Mouse (Mus musculus) megakaryocyte, embryonic 14.5 days (primary cell): ENCODE results near the gene Fcgrt. TPM values are rescaled to one million over a fixed set of nuclear protein-coding genes. Genes with fewer than 3 reads are reported as not detected.
"Not testable (repeated sequence)": the region's sequence is repeated elsewhere in the genome, so short reads cannot be mapped to it uniquely, and the experiment has no call there.

ENCODE experiments used
- H3K27me3 ChIP-seq: replicated peaks from 2 replicates; pipeline ENCODE3; 2012; ENCODE audit warnings: inconsistent platforms
- H3K36me3 ChIP-seq: replicated peaks from 2 replicates; pipeline ENCODE3; 2012; ENCODE audit warnings: low read length, inconsistent platforms, mixed read lengths
- H3K4me1 ChIP-seq: 2 replicates; pipeline ENCODE4 v1.6.1; 2012; ENCODE audit warnings: inconsistent platforms
- H3K4me3 ChIP-seq: replicated peaks from 2 replicates; pipeline ENCODE3; 2012; ENCODE audit warnings: moderate library complexity, mild to moderate bottlenecking, inconsistent platforms
- H3K9me3 ChIP-seq: 2 replicates; pipeline ENCODE4 v1.6.1; 2012; ENCODE audit warnings: inconsistent platforms
- FLI1 ChIP-seq: IDR thresholded peaks from 2 replicates; pipeline ENCODE4 v1.6.1; 2012; ENCODE audit warnings: low read length, inconsistent platforms, mixed read lengths
- GATA1 ChIP-seq: IDR thresholded peaks from 3 replicates; pipeline ENCODE4 v1.6.1; 2012; ENCODE audit warnings: mixed read lengths, low read length, inconsistent platforms, borderline replicate concordance
- polyA plus RNA-seq: library from polyadenylated mRNA; stranded (reverse); fragments of >175 nt; gene quantifications from 2 replicates; pipeline ENCODE4 v1.2.3, GENCODE M21; 2012; ENCODE audit warnings: low replicate concordance; ENCODE audit not compliant: insufficient read depth

Gene Fcgrt
- polyA plus RNA-seq, 1 experiment: 70.0 TPM

DNA sequence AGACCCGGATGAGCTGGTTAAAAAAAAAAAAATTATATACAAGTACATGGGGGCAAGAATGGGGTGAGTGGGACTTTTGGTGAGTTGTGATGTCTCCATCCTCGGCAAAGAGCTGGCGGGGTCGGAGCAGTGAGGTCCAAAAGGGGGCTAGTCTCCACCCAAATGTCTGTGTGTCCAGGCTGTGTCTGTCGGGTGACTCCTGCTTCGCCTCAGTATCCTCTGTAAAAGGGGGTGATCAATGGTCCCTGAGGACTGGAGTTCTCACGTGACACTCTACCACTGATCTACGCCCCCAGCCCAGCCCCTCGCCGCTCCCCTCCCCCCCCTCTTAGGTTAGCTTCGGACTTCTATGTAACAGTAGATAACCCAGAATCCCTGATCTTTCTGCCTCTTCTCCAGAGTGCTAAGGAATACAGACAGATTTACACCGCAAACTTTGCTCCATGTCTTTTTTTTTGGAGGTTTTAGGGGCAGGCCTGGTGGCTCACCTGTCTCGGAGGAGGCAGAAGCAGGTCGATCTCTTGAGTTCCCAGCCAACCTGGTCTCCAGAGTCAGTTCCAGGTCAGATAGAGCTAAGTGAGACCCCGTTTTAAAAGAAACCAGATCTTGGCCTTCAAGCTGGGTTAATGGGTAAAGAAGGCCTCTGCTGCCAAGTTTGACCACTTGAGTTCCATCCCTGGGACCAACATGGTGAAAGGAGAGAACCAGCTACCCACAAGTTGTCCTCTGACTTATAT is 26.3 kb upstream of the Fcgrt start:
- TF ChIP-seq GATA1: no peak
- no peak for TF ChIP-seq FLI1
- H3K36me3 ChIP-seq: peaks cover 69% of the 10 kb centered on the region

DNA sequence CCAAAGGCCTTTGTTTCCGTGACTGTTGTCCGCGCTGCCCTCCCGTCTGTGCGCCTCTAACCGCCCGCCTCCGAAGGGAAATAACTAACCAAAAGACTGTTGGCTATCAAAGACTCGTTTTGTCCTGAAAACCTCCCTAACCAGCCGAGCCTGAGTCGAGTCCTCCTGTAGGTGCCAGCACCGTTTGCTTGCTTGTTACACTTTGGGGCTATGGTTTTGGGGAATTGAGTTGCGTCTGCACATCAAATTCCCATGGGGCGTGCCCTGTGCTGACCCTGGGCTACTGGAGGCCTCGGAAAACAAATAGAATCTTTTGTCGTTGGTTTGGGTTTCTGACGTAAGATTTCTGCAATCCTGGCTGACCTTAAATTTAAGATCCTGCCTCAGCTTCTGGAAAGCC is 25.7 kb upstream of the Fcgrt start:
- Histone ChIP-seq H3K4me1 (peaks cover 79% of the 10 kb centered on the region), H3K9me3 (peaks cover 3% of the 10 kb centered on the region; the same call in 1 of the 2 replicates), H3K4me3 (peak overlapping the region; percentile 98), H3K36me3 (peaks cover 71% of the 10 kb centered on the region), H3K27me3 (no peaks in the 10 kb centered on the region)
- no peak for TF ChIP-seq FLI1
- no peak for TF ChIP-seq GATA1

More for the DNA sequence above, 26.3 kb upstream of the Fcgrt start:
- peaks cover 3% of the 10 kb centered on the region; the same call in 1 of the 2 replicates for H3K9me3 ChIP-seq
- no peaks in the 10 kb centered on the region for H3K27me3 ChIP-seq
- peak overlapping the region; percentile 98 for H3K4me3 ChIP-seq
- peaks cover 79% of the 10 kb centered on the region for H3K4me1 ChIP-seq

DNA sequence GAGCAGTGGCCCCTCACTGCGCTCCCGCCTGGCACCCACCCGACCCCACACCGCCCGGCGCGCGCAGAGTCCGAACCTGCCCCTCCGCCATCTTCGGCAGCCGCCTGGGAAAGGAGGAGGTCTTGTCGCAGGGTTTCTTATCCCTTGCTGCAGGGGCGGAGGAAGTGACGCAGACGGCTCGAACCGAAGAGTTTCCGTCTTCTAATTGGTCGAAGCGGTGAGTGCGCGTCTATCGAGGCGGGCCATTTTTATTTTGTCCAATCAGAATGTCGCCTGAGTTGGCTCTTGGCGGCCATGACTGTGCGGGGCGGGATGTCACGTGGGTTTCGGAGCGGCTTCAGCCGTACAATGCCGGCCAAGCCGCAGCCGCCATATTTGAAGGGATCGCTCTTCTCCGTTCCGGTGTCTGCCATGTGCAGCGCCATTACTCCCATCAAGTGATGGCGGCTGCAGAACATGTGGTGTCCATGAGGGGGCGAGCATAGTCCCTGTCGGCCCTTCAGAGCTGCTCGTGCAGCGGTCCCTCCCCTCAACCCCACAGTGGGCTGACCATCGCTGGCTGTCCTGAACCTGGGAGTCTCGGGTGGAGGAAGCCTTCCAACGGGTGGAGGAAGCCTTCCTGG is 25.1 kb upstream of the Fcgrt start, which contains the start of gene Rpl13a:
Gene Rpl13a (minus strand): TSS at position 138 of the 623 bp plus-strand sequence.
- Histone ChIP-seq H3K27me3 (no peaks in the 10 kb centered on the region), H3K4me1 (peaks cover 73% of the 10 kb centered on the region), H3K9me3 (peaks cover 3% of the 10 kb centered on the region; the same call in 1 of the 2 replicates), H3K4me3 (peak within 1 kb of the TSS; percentile 98), H3K36me3 (peaks cover 65% of the 10 kb centered on the region)
- TF ChIP-seq GATA1 (no peak), FLI1 (no peak)

DNA sequence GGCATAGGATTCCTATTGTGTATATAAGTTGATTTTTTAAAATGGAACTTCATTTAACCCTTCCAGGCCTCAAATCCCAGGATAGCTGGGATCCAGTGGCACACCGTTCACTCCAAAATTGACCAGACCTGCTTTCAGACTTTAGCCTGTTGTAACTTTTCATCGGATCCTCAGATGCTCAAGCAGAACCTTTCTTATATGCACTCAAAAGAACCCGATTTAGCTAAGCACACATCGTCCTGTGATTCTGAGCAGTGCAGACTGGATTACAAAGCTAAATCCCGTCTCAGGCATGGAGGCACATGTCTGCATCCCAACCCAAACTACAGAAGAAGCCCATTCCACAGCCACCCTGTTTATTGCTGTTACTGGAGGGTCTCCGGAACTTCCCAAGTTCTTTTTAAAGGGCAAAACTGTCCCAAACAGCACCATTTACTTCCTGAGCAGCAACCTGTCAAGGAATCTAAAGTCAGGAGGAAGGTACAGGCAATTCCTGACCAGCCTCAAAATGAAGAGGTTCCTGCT is 24.1 kb upstream of the Fcgrt start:
- Histone ChIP-seq H3K4me3 (peak overlapping the region; percentile 98), H3K4me1 (peaks cover 75% of the 10 kb centered on the region), H3K9me3 (no peaks in the 10 kb centered on the region), H3K27me3 (no peaks in the 10 kb centered on the region), H3K36me3 (peaks cover 61% of the 10 kb centered on the region)
- TF ChIP-seq FLI1 (no peak), GATA1 (no peak)

DNA sequence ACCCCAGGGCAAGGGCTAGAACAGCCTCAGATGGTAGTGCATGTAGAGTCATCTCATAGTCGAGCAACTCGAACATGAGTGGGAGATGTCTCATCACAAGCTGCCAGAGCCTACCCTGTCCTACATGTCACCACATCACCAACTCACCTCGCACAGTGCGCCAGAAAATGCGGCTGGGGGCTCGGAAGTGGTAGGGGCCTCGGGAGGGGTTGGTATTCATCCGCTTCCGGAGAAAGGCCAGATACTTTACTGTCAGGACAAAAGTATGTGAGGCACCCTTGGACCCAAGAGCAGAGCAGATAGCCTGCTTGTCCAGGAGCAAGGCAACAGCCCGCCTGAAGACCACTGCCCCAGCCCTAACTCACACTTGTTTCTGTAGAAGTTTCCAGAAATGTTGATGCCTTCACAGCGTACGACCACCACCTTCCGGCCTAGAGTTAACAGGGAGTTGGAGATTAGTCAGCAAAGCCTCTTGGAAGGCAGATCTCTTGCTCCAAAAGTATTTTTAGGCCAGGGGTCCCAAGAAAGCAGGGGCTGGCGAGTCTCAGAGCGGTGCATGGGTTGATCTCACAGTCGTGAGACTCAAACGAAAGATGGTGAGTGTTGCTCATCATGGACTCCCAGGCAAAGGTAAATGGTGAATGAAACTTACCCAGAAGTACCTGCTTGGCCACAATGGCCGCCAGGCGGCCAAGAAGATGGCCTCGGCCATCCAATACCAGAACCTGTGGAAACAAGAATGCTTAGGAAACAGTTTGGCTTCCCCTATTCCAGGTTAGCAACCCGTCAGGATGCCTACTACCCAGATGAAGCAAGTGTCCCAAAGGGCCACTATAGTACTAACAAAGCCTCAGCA is 23.4 kb upstream of the Fcgrt start:
- Histone ChIP-seq H3K4me3 (peak overlapping the region; percentile 98), H3K4me1 (peaks cover 75% of the 10 kb centered on the region), H3K27me3 (no peaks in the 10 kb centered on the region), H3K9me3 (no peaks in the 10 kb centered on the region), H3K36me3 (peaks cover 61% of the 10 kb centered on the region)
- no peak for TF ChIP-seq FLI1
- no peak for TF ChIP-seq GATA1

DNA sequence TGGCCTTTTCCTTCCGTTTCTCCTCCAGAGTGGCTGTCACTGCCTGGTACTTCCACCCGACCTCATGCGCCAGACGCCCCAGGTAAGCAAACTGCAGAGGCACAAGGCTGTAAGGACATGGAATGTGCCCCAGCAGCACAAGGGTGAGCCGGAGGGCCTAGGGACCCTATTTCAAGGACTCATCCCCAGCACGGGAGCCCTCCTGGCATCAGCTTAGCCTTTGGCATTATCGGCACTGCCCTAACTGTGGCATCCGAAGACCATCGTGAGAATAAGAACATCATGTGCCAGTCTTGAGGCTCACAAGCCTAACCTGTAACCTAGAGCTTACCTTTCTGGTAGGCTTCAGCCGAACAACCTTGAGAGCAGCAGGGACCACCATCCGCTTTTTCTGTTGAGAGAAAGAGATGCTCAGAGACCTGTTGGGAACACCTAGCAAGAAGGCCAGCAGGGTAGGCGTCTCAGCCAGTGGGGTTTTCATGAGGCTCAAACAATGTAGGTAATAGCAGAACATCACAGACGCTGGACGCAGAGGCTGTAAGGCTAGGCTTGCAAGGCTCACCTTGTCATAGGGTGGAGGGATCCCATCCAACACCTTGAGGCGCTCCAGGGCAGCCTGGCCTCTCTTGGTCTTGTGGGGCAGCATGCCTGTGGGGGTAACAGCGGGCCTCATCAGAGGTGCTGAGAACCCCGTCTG is 22.6 kb upstream of the Fcgrt start:
- Histone ChIP-seq H3K4me1 (peaks cover 76% of the 10 kb centered on the region), H3K36me3 (peaks cover 61% of the 10 kb centered on the region), H3K9me3 (no peaks in the 10 kb centered on the region), H3K27me3 (no peaks in the 10 kb centered on the region), H3K4me3 (peak overlapping the region; percentile 98)
- TF ChIP-seq FLI1: no peak
- TF ChIP-seq GATA1: no peak

DNA sequence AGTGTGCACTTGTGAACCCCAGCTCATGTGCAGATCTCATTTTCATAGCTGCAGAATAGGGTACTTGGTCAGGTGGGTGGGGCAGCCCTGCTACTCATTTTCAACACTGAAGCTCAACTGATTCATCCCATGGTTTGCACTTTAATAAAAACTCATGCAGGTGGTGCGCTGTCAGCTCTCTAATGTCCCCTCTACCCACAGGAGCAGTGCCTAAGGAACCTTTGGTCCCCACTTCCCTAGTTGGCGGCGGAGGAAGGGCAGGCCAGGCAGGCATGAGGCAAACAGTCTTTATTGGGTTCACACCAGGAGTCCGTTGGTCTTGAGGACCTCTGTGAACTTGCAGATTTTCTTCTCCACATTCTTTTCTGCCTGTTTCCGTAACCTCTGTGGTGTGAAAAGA is 22.0 kb upstream of the Fcgrt start:
- peaks cover 77% of the 10 kb centered on the region for H3K4me1 ChIP-seq
- not testable (repeated sequence) for H3K27me3 ChIP-seq, H3K4me3 ChIP-seq, H3K9me3 ChIP-seq
- peaks cover 62% of the 10 kb centered on the region for H3K36me3 ChIP-seq

DNA sequence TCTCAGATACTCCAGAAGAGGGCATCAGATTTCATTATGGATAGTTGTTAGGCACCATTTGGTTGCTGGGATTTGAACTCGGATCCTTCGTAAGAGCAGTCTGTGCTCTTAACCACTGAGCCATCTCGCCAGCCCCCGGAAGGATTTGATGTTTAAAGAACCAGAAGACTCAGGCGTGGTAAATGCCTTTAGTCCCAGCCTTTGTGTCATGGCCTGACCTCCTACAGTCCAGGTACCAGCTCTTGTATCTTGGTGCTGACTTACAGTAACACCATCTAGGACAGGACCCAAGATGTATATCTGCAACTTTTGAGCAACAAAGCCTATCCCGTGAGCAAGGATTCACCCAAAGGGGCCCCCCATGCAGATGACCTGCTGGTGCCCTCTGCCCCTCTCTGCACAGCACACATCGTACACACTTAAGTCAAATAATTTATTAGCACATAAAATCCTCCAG is 21.5 kb upstream of the Fcgrt start:
- H3K4me3 ChIP-seq: no peak overlapping the region
- no peaks in the 10 kb centered on the region for H3K27me3 ChIP-seq
- no peak for TF ChIP-seq FLI1
- peaks cover 79% of the 10 kb centered on the region for H3K4me1 ChIP-seq
- H3K9me3 ChIP-seq: no peaks in the 10 kb centered on the region
- peaks cover 64% of the 10 kb centered on the region for H3K36me3 ChIP-seq
